ENCODE assay signal across 23 mouse cellular contexts in the genomic region with DNA sequence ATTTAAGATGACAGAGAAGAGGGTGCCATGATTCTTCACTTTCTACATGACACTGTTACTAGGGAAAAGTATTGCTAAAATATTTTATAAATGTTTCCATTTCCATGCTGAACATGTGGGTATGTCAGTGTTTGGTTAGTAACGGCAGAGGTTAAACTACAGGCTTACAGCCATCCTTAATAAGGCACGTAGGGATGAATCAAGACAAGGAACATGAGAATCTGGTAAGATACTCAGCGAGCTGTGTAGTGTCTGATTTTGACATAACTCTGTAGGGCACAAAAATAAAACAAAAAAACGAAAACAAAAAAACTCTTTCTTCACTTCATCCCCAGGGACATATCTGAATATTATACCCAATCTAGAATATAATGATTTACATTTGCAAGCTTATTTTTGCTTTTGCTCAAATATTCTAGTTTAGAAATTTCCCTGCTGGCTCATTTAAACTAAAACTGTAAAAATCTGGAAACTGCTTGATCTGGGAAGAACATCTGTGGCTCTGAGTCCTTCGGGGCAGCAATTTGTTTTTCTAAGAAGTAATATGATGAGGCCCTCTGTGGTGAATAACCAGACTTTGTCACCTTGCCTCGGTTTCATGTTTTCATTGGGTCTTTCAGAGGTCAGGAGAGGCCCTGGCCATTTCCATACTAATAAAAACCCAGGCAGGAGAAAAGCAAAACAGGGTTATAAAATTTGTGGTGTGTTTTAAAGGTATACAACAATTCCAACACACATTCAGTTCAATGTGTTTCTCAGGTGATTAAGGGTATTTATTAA. TPM values are rescaled to one million over a fixed set of nuclear protein-coding genes. Genes with fewer than 3 reads are reported as not detected.
DNase-seq lines count a peak whose midpoint lies in the region; ATAC-seq lines count a peak whose summit lies in the region.
"Had no signal": no experiment of that assay in that cellular context is flagged by ENCODE, and none has a peak within 500 bp of the region (broad histone marks: within the 10 kb centered on the region; RNA-seq: fewer than 3 reads in every experiment).

No protein-coding gene starts in this region.

- no peak overlapping the region for H3K4me3 ChIP-seq in kidney, embryonic 15.5 days (replicated peaks)
- H3K4me3 ChIP-seq: heart, embryonic 12.5 days; limb, embryonic 15.5 days; liver, embryonic 15.5 days; stomach, embryonic 15.5 days had no signal

- H3K27me3 ChIP-seq in kidney, embryonic 15.5 days: no peaks in the 10 kb centered on the region
- H3K27me3 ChIP-seq: heart, embryonic 12.5 days; limb, embryonic 15.5 days; liver, embryonic 15.5 days; stomach, embryonic 15.5 days had no signal

- no peaks in the 10 kb centered on the region for H3K9me3 ChIP-seq in kidney, embryonic 15.5 days (replicated peaks)
- H3K9me3 ChIP-seq: heart, embryonic 12.5 days; limb, embryonic 15.5 days; liver, embryonic 15.5 days; stomach, embryonic 15.5 days had no signal

- ATAC-seq in kidney, embryonic 15.5 days (replicated peaks; ENCODE audit: low FRiP score): 0 out of 2 replicates have a peak, but pooled peaks have one; percentile 49
- ATAC-seq: CD4-positive, CD25-positive, alpha-beta regulatory T cell, adult 4 months; forebrain, postnatal 0 days; midbrain, embryonic 16.5 days had no signal

- H3K36me3 ChIP-seq in kidney, embryonic 15.5 days: no peaks in the 10 kb centered on the region
- H3K36me3 ChIP-seq: heart, embryonic 12.5 days; limb, embryonic 15.5 days; liver, embryonic 15.5 days; stomach, embryonic 15.5 days had no signal

- no peak overlapping the region for H3K4me2 ChIP-seq in kidney, embryonic 15.5 days
- H3K4me2 ChIP-seq: heart, embryonic 12.5 days; limb, embryonic 15.5 days; liver, embryonic 15.5 days; stomach, embryonic 15.5 days had no signal

- H3K9ac ChIP-seq in kidney, embryonic 15.5 days: no peak overlapping the region
- H3K9ac ChIP-seq: forebrain, postnatal 0 days; heart, embryonic 12.5 days; limb, embryonic 15.5 days; liver, embryonic 15.5 days; stomach, embryonic 15.5 days had no signal

- WGBS in kidney, embryonic 15.5 days: 20% methylated on average over 6 of the region's 6 CpGs

- no peak overlapping the region for H3K27ac ChIP-seq in kidney, embryonic 15.5 days
- H3K27ac ChIP-seq: limb, embryonic 15.5 days; liver, embryonic 15.5 days; stomach, embryonic 15.5 days had no signal

- 0 out of 2 replicates have a peak, but pooled peaks cover 2% of the 10 kb centered on the region for H3K4me1 ChIP-seq in kidney, embryonic 15.5 days
- H3K4me1 ChIP-seq: heart, embryonic 12.5 days; limb, embryonic 15.5 days; liver, embryonic 15.5 days; stomach, embryonic 15.5 days had no signal

- peak; percentile 21 for DNase-seq in gastrocnemius, adult 18-20 months (ENCODE audit: low spot score)
- no peak for DNase-seq in gastrocnemius, adult 8-10 months (ENCODE audit: low spot score in 2 of 2)
- no peak for DNase-seq in kidney, postnatal 36 days
- DNase-seq in embryo, embryonic 11 days: peak; percentile 33
- peak; percentile 45 for DNase-seq in mesoderm, embryonic 11.5 days (ENCODE audit: low read depth, low spot score)
- no peak for DNase-seq in adrenal gland, postnatal 10 days
- no peak for DNase-seq in ovary, postnatal 36 days (ENCODE audit: low spot score)
- DNase-seq: cerebellum, adult 11-12 months; cerebellum, postnatal 10 days; forebrain, postnatal 0 days; heart, postnatal 10 days; kidney, adult 18-20 months; lung, postnatal 4 days; right cerebral cortex, adult 18-20 months; right cerebral cortex, postnatal 4 days; thymus, postnatal 36 days had no signal

RNA-seq across cellular contexts. Expression of a gene that starts 14.0 kb away (rescaled TPM):
- 10 to 100 TPM; 20.1 to 25.3 TPM for total RNA-seq in gastrocnemius, adult 18-20 months (2021)
- total RNA-seq in gastrocnemius, adult 8-10 months (2022): 10 to 100 TPM; 17.3 to 28.6 (median 22.4) TPM
- 5.0 and 5.5 TPM in 2 replicates for polyA plus RNA-seq in kidney, embryonic 15.5 days (2015; fragmentation: Nextera tagmentation; extraction: Ambion mirVana)
- total RNA-seq in adrenal gland, postnatal 10 days (2021): 10 to 100 TPM; 18.1 to 22.4 TPM

RNA-seq across cellular contexts. Expression of a gene that starts 59.2 kb away (rescaled TPM):
- total RNA-seq in gastrocnemius, adult 18-20 months (2021): 10 to 100 TPM in 1 of 2 experiments, 1 to 10 TPM in 1; 8.7 to 10.9 TPM
- 10 to 100 TPM in 2 of 4 experiments, 1 to 10 TPM in 2; 8.0 to 14.6 (median 10.0) TPM for total RNA-seq in gastrocnemius, adult 8-10 months (2022)
- 17.7 and 20.2 TPM in 2 replicates for polyA plus RNA-seq in kidney, embryonic 15.5 days (2015; fragmentation: Nextera tagmentation; extraction: Ambion mirVana)
- 10 to 100 TPM; 14.2 to 15.3 TPM for total RNA-seq in adrenal gland, postnatal 10 days (2021)

Comparison
In these comparisons a context has a peak if more than half of its experiments do, and no peak if none do; other contexts are left out.
1. DNase-seq: peak in gastrocnemius, adult 18-20 months (single experiment), embryo, embryonic 11 days (single experiment) and mesoderm, embryonic 11.5 days (single experiment); none in gastrocnemius, adult 8-10 months (0 of 2), kidney, postnatal 36 days (0 of 2), adrenal gland, postnatal 10 days (single experiment) and ovary, postnatal 36 days (single experiment).